Mouse (Mus musculus): ENCODE measurements around the gene Pcbd1. TPM values are rescaled to one million over a fixed set of nuclear protein-coding genes. Genes with fewer than 3 reads are reported as not detected.
"Not testable (repeated sequence)": the region's sequence is repeated elsewhere in the genome, so short reads cannot be mapped to it uniquely, and the experiment has no call there.

The Pcbd1 gene
- polyA plus RNA-seq, 1 experiment: not detected

GRCm38 (mm10) chr10:61088468-61088867 is 663 bp upstream of the Pcbd1 start:
- no peaks in the 10 kb centered on the region for H3K4me1 ChIP-seq (ENCODE audit: control insufficient read depth, insufficient read depth, low read length)

GRCm38 (mm10) chr10:61091866-61092265 is 2.7 kb downstream of the Pcbd1 start:
- no peaks in the 10 kb centered on the region for H3K4me1 ChIP-seq (ENCODE audit: control insufficient read depth, insufficient read depth, low read length)
- no peak overlapping the region for H3K27ac ChIP-seq (ENCODE audit: insufficient read depth, low read depth, low read length)
- TF ChIP-seq CTCF (IDR thresholded peaks at IDR 0.05; ENCODE audit: low read depth, low read length) (no peak), POLR2A (IDR thresholded peaks at IDR 0.05; ENCODE audit: borderline replicate concordance, low read depth, low read length) (no peak)
- H3K4me3 ChIP-seq (ENCODE audit: insufficient read depth, low read length): no peak overlapping the region

More at GRCm38 (mm10) chr10:61088468-61088867, 663 bp upstream of the Pcbd1 start:
- H3K4me3 ChIP-seq (ENCODE audit: insufficient read depth, low read length): no peak overlapping the region
- H3K27ac ChIP-seq (ENCODE audit: insufficient read depth, low read depth, low read length): no peak overlapping the region
- TF ChIP-seq CTCF (IDR thresholded peaks at IDR 0.05; ENCODE audit: low read depth, low read length) (no peak), POLR2A (IDR thresholded peaks at IDR 0.05; ENCODE audit: borderline replicate concordance, low read depth, low read length) (no peak)

- Histone ChIP-seq H3K4me1 (ENCODE audit: control insufficient read depth, insufficient read depth, low read length) (no peaks in the 10 kb centered on the region), H3K4me3 (ENCODE audit: insufficient read depth, low read length) (no peak overlapping the region), H3K27ac (ENCODE audit: insufficient read depth, low read depth, low read length) (no peak overlapping the region)
- TF ChIP-seq CTCF (IDR thresholded peaks at IDR 0.05; ENCODE audit: low read depth, low read length) (no peak), POLR2A (IDR thresholded peaks at IDR 0.05; ENCODE audit: borderline replicate concordance, low read depth, low read length) (no peak)
These were observed 14.5 kb downstream of the Pcbd1 start for GRCm38 (mm10) chr10:61103564-61104114.

- Histone ChIP-seq H3K27ac (ENCODE audit: insufficient read depth, low read depth, low read length) (peak overlapping the region; percentile 64; the same call in 1 of the 2 replicates), H3K4me1 (ENCODE audit: control insufficient read depth, insufficient read depth, low read length) (peaks cover 17% of the 10 kb centered on the region), H3K4me3 (ENCODE audit: insufficient read depth, low read length) (no peak overlapping the region)
- no peak for TF ChIP-seq POLR2A (IDR thresholded peaks at IDR 0.05; ENCODE audit: borderline replicate concordance, low read depth, low read length)
These were observed 25.2 kb downstream of the Pcbd1 start for GRCm38 (mm10) chr10:61114246-61114720.

- not testable (repeated sequence) for H3K4me3 ChIP-seq (ENCODE audit: insufficient read depth, low read length); H3K27ac ChIP-seq (ENCODE audit: insufficient read depth, low read depth, low read length)
- H3K4me1 ChIP-seq (ENCODE audit: control insufficient read depth, insufficient read depth, low read length): peaks cover 15% of the 10 kb centered on the region
These were observed 32.6 kb downstream of the Pcbd1 start for GRCm38 (mm10) chr10:61121732-61122131.

- H3K4me1 ChIP-seq (ENCODE audit: control insufficient read depth, insufficient read depth, low read length): peaks cover 15% of the 10 kb centered on the region
- TF ChIP-seq POLR2A (IDR thresholded peaks at IDR 0.05; ENCODE audit: borderline replicate concordance, low read depth, low read length): no peak
- no peak for TF ChIP-seq CTCF (IDR thresholded peaks at IDR 0.05; ENCODE audit: low read depth, low read length)
- H3K27ac ChIP-seq (ENCODE audit: insufficient read depth, low read depth, low read length): no peak overlapping the region; the same call in 1 of the 2 replicates
- no peak overlapping the region for H3K4me3 ChIP-seq (ENCODE audit: insufficient read depth, low read length)
These were observed 34.3 kb downstream of the Pcbd1 start for GRCm38 (mm10) chr10:61123276-61123913.

GRCm38 (mm10) chr10:61124462-61124861 is 35.3 kb downstream of the Pcbd1 start:
- peaks cover 15% of the 10 kb centered on the region for H3K4me1 ChIP-seq (ENCODE audit: control insufficient read depth, insufficient read depth, low read length)
- TF ChIP-seq POLR2A (IDR thresholded peaks at IDR 0.05; ENCODE audit: borderline replicate concordance, low read depth, low read length) (no peak), CTCF (IDR thresholded peaks at IDR 0.05; ENCODE audit: low read depth, low read length) (no peak)
- no peak overlapping the region for H3K27ac ChIP-seq (ENCODE audit: insufficient read depth, low read depth, low read length)
- no peak overlapping the region for H3K4me3 ChIP-seq (ENCODE audit: insufficient read depth, low read length)

GRCm38 (mm10) chr10:61128701-61129365 is 39.7 kb downstream of the Pcbd1 start:
- no peak overlapping the region for H3K4me3 ChIP-seq (ENCODE audit: insufficient read depth, low read length)
- peaks cover 5% of the 10 kb centered on the region for H3K4me1 ChIP-seq (ENCODE audit: control insufficient read depth, insufficient read depth, low read length)
- TF ChIP-seq POLR2A (IDR thresholded peaks at IDR 0.05; ENCODE audit: borderline replicate concordance, low read depth, low read length): no peak
- no peak for TF ChIP-seq CTCF (IDR thresholded peaks at IDR 0.05; ENCODE audit: low read depth, low read length)
- no peak overlapping the region for H3K27ac ChIP-seq (ENCODE audit: insufficient read depth, low read depth, low read length)

GRCm38 (mm10) chr10:61130959-61131358 is 41.8 kb downstream of the Pcbd1 start:
- no peak overlapping the region for H3K4me3 ChIP-seq (ENCODE audit: insufficient read depth, low read length)
- no peak for TF ChIP-seq POLR2A (IDR thresholded peaks at IDR 0.05; ENCODE audit: borderline replicate concordance, low read depth, low read length)
- TF ChIP-seq CTCF (IDR thresholded peaks at IDR 0.05; ENCODE audit: low read depth, low read length): no peak
- no peak overlapping the region for H3K27ac ChIP-seq (ENCODE audit: insufficient read depth, low read depth, low read length)
- peaks cover 17% of the 10 kb centered on the region for H3K4me1 ChIP-seq (ENCODE audit: control insufficient read depth, insufficient read depth, low read length)

GRCm38 (mm10) chr10:61134041-61134440 is 44.9 kb downstream of the Pcbd1 start:
- H3K27ac ChIP-seq (ENCODE audit: insufficient read depth, low read depth, low read length): no peak overlapping the region
- H3K4me1 ChIP-seq (ENCODE audit: control insufficient read depth, insufficient read depth, low read length): peaks cover 28% of the 10 kb centered on the region
- H3K4me3 ChIP-seq (ENCODE audit: insufficient read depth, low read length): no peak overlapping the region
- TF ChIP-seq POLR2A (IDR thresholded peaks at IDR 0.05; ENCODE audit: borderline replicate concordance, low read depth, low read length) (no peak), CTCF (IDR thresholded peaks at IDR 0.05; ENCODE audit: low read depth, low read length) (no peak)
